Mouse (Mus musculus) left cerebral cortex, adult 8-10 months (tissue): Measurements from ENCODE around the gene Rhbg. TPM values are rescaled to one million over a fixed set of nuclear protein-coding genes. Genes with fewer than 3 reads are reported as not detected.

ENCODE experiments used
- microRNA-seq, 2 experiments: library from miRNA; unstranded; fragments of <30 nt; microRNA quantifications; one replicate each; pipeline ENCODE4 v1.2.0; 2022
- total RNA-seq, 4 experiments: library from RNA; stranded (reverse); gene quantifications; 2 replicates each; pipeline ENCODE4 v1.2.4; 2022

The Rhbg gene
- total RNA-seq, 4 experiments from 2014 or later: not detected

Small RNA genes within 50 kb of the gene (microRNA-seq; reads per million reads assigned to microRNA genes)
- gene Gm25641 (0 reads per million in 2 experiments), gene Mir3093 (37.4 to 39.9 reads per million in 2 experiments), gene Mir9-1 (0 reads per million in 2 experiments)

Other genes with a start within 250 kb of the Rhbg start
- gene Hapln2, start 227.1 kb downstream of the Rhbg start, total RNA-seq: 10 to 100 TPM; 23.0 to 35.7 (median 32.1) TPM
- gene Gpatch4, start 211.6 kb downstream of the Rhbg start, total RNA-seq: 10 to 100 TPM; 16.7 to 19.5 (median 18.1) TPM
- 10 to 100 TPM; 75.8 to 85.5 (median 78.9) TPM for gene Naxe, start 196.2 kb downstream of the Rhbg start, total RNA-seq
- gene Ttc24, start 176.4 kb downstream of the Rhbg start, total RNA-seq: not detected
- 1 to 10 TPM in 1 of 4 experiments, under 1 TPM in 3; 0.28 to 1.2 (median 0.61) TPM for gene Iqgap3, start 172.7 kb downstream of the Rhbg start, total RNA-seq
- gene Mef2d, start 112.3 kb downstream of the Rhbg start, total RNA-seq: 100 to 1,000 TPM; 190 to 208 (median 194) TPM
- under 1 TPM in 1 of 4 experiments, not detected in 3; 0.61 TPM for gene Gm38392, start 32.5 kb upstream of the Rhbg start, total RNA-seq
- 1 to 10 TPM; 3.1 to 6.6 (median 4.3) TPM for gene Tsacc, start 42.3 kb upstream of the Rhbg start, total RNA-seq
- 100 to 1,000 TPM; 166 to 184 (median 173) TPM for gene Cct3, start 42.4 kb upstream of the Rhbg start, total RNA-seq
- 100 to 1,000 TPM in 2 of 4 experiments, 10 to 100 TPM in 2; 97.4 to 106 (median 100) TPM for gene Glmp, start 70.3 kb upstream of the Rhbg start, total RNA-seq
- gene Tmem79, start 81.4 kb upstream of the Rhbg start, total RNA-seq: 1 to 10 TPM; 1.4 to 2.8 (median 1.8) TPM
- gene Smg5, start 81.6 kb upstream of the Rhbg start, total RNA-seq: 10 to 100 TPM; 80.2 to 90.1 (median 83.9) TPM
- gene Paqr6, start 109.9 kb upstream of the Rhbg start, total RNA-seq: 10 to 100 TPM; 14.4 to 16.7 (median 14.8) TPM
- 1 to 10 TPM in 2 of 4 experiments, under 1 TPM in 2; 0.63 to 2.3 (median 1.3) TPM for gene Bglap3, start 118.0 kb upstream of the Rhbg start, total RNA-seq
- 1 to 10 TPM in 3 of 4 experiments, not detected in 1; 1.1 to 1.8 (median 1.3) TPM for gene Bglap2, start 124.0 kb upstream of the Rhbg start, total RNA-seq
- gene Bglap, start 129.8 kb upstream of the Rhbg start, total RNA-seq: 1 to 10 TPM in 1 of 4 experiments, not detected in 3; 2.8 TPM
- gene Pmf1, start 155.6 kb upstream of the Rhbg start, total RNA-seq: 1 to 10 TPM; 7.4 to 9.2 (median 7.8) TPM
- 10 to 100 TPM; 72.5 to 77.6 (median 75.9) TPM for gene Slc25a44, start 170.4 kb upstream of the Rhbg start, total RNA-seq
- 10 to 100 TPM; 63.2 to 71.4 (median 66.8) TPM for gene Sema4a, start 206.5 kb upstream of the Rhbg start, total RNA-seq